Mouse (Mus musculus) CD4-positive, CD25-positive, alpha-beta regulatory T cell, adult 2 months (primary cell): ENCODE data around the gene Lrtm1.

Experiments
- DNase-seq: peaks from one replicate; pipeline ENCODE4 v3.0.0-alpha.2; 2012; ENCODE audit warnings: low read depth, low spot score

Lrtm1 gene

GRCm38 (mm10) chr14:29031858-29032395, 13.9 kb downstream of the Lrtm1 start:
- no peak for DNase-seq

- DNase-seq = no peak
Measured at GRCm38 (mm10) chr14:29038246-29038645, 20.2 kb downstream of the Lrtm1 start.

GRCm38 (mm10) chr14:29040606-29041364, 22.8 kb downstream of the Lrtm1 start:
- no peak for DNase-seq

- DNase-seq = no peak
Measured at GRCm38 (mm10) chr14:29041498-29041897, 23.5 kb downstream of the Lrtm1 start.

DNA sequence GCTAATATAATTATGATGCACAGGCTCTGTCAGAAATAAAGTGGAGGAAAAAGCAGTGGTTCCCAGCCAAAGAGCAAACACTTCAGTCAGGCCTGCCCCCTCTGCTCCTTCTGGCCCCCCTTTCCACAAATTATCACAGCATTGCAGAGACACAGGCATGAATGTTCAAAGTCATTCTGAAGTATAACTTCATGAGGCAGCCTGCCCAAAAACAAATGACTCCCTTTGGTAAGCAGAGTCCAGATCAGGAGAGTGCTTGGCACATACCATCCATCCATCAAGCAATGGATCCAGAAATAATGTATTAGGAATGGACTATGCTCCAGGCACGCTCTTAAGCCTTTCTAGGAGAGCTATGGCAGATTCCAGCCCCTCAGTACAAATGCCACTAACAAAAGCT, 24.3 kb downstream of the Lrtm1 start:
- DNase-seq = no peak

DNA sequence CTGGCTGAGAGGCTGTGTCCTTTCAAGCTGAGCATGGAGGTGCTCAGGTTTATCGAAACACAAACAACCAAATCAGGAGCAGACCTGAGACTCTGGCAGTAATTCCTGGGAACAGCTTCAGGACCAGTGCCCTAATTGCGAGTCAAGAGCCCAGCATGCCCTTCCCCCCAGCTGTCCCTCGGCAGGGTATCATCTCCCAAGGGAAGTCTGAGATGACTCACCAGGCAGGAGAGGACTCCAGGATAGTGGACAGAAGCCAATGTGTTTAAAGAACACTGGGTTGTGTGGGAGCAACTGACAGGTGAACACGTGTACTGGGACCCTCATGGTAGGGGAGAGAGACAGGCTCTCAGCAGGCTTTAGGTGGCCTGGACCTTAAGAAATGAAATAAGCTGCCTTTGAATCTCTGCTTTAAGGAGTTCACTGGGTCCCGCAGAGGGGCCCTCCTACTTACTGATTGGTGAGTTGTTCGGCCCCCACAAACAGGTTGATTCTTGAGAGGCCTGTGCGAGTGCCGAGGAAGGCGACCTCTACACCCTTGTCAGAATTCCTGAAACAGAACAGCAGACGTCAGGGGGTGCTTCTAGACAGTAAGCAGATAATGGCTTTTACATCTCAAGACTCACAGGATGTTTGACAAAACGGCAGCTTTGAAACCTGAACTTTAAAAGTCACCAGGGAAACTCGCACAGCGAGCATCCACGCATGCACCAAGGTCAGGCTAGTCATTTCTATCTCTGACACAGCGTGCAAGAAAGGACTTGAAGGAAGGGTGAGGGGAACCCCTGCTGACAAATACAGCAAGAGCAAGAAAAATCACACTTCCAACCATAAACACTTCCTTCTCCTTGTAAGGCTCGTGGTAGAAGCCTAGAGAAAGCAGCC, 34.2 kb downstream of the Lrtm1 start:
- no peak for DNase-seq

DNA sequence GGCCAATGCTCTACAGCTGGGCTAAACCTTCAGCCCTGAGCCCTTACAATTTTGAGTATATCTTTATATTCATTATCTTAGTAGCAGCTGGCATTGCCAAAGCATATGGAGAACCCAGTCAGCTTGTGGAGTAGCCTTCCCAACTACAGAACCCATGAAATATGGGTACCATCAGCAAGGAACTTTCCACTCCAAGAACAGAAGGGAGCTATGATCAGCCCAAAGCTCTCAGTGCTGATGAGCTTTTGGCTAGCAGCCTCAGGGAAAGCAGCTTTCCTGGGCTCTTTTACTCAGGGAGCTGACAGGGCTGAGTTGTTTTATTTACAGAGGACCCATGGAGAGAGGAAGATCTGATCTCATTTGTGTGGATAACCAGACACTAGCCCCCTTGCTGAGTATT, 42.7 kb downstream of the Lrtm1 start:
- no peak for DNase-seq

GRCm38 (mm10) chr14:29061491-29061890, 43.5 kb downstream of the Lrtm1 start:
- DNase-seq = no peak

GRCm38 (mm10) chr14:29062676-29063075, 44.7 kb downstream of the Lrtm1 start:
- DNase-seq = no peak

DNA sequence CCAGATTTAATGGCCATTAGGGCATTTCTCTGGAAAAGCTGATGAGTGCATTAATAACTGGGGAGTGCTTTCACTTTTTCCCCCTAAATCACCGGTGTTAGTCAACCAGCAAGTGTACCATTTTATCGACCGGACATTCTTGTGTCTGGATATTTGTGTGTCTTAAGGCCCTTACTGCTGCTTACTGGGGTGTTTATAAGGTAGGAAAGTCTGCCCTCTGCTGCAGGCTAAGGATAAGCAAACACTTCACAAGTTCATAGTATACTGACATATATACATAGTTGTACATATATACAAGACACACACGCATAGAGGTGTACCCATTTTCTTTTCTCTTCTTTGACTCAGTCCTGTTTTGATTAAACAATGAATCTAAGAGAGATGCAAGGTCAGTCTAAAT, 55.7 kb downstream of the Lrtm1 start:
- DNase-seq = no peak

GRCm38 (mm10) chr14:29077418-29077817, 59.4 kb downstream of the Lrtm1 start:
- DNase-seq = no peak

GRCm38 (mm10) chr14:29080228-29080627, 62.2 kb downstream of the Lrtm1 start:
- DNase-seq = no peak

DNA sequence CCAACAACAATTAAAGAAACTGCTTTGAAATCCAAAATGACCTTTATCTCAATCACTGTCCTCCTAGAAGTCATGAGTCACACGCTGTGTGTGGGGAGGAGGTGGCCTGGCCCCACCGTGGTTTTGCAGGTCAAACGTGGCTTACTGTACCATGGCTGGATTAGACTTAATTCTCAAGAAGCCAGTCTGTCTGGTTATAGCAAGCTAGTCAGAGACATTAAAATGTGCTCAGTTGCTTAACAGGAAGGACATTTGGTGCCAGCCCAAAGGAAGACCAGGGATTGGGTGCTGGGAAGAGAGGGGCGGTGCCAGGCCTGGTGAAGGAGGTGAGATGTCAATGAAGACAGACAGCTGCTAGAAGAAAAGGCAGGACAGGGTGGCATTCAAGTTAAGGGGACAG, 62.6 kb downstream of the Lrtm1 start:
- DNase-seq = no peak

DNA sequence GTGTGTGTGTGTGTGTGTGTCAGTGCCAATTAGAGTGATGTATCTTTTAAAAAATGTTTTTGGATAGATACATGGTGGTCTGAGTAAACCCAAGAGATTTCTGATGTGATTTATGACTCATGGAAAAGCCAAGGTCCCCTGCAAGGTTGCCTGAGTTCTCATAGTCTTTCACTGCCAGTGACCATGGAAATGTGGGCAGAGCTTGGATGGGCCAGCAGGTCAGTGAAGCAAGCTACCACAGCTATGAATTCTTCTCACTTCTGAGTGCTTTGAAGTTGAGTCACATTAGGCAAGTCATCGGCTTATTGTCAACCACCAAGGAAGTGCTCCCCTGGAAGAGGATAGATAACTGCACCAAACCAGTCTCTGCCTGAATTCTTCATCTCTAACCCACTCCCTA, 64.2 kb downstream of the Lrtm1 start:
- DNase-seq = no peak
